Mouse (Mus musculus) CH12F3 (cell line): ENCODE data around the gene Cfc1.

Experiments used
- in situ Hi-C: fragments of 300-500 bp; cut with MboI; formaldehyde crosslinking; loops from 2 replicates; pipeline ENCODE4 v1.14.3; 2020; ENCODE audit warnings: low sequenced_read_pairs

The Cfc1 gene

GRCm38 (mm10) chr1:34536767-34537485, 1.5 kb downstream of the Cfc1 start:
- in situ Hi-C loops = no loop called here

- in situ Hi-C loops = no loop called here
Observed at GRCm38 (mm10) chr1:34547074-34547473, 11.6 kb downstream of the Cfc1 start.

- in situ Hi-C loops = no loop called here
Observed at GRCm38 (mm10) chr1:34553690-34554089, 18.2 kb downstream of the Cfc1 start.

GRCm38 (mm10) chr1:34554275-34554674, 18.8 kb downstream of the Cfc1 start:
- in situ Hi-C loops = no loop called here

- in situ Hi-C loops = no loop called here
Observed at GRCm38 (mm10) chr1:34560843-34561242, 25.4 kb downstream of the Cfc1 start, which contains the start of gene Prss40. TSS of gene Prss40 (minus strand) at chr1:34560943.

GRCm38 (mm10) chr1:34564383-34565045, 29.1 kb downstream of the Cfc1 start:
- in situ Hi-C loops = no loop called here

GRCm38 (mm10) chr1:34568120-34568519, 32.7 kb downstream of the Cfc1 start:
- in situ Hi-C loops = no loop called here

- in situ Hi-C loops = no loop called here
Observed at GRCm38 (mm10) chr1:34569876-34570275, 34.4 kb downstream of the Cfc1 start.

- in situ Hi-C loops = no loop called here
Observed at GRCm38 (mm10) chr1:34571431-34571830, 36.0 kb downstream of the Cfc1 start.

GRCm38 (mm10) chr1:34573221-34573620, 37.8 kb downstream of the Cfc1 start:
- in situ Hi-C loops = no loop called here

- in situ Hi-C loops = no loop called here
Observed at GRCm38 (mm10) chr1:34578851-34579781, 43.7 kb downstream of the Cfc1 start, which contains the start of gene Amer3. TSS of gene Amer3 (plus strand) at chr1:34579657.

- in situ Hi-C loops = no loop called here
Observed at GRCm38 (mm10) chr1:34579782-34580356, 44.4 kb downstream of the Cfc1 start.

GRCm38 (mm10) chr1:34582218-34582617, 46.8 kb downstream of the Cfc1 start:
- in situ Hi-C loops = no loop called here

- in situ Hi-C loops = no loop called here
Observed at GRCm38 (mm10) chr1:34583821-34584263, 48.4 kb downstream of the Cfc1 start.

GRCm38 (mm10) chr1:34584736-34585135, 49.3 kb downstream of the Cfc1 start:
- in situ Hi-C loops = no loop called here

GRCm38 (mm10) chr1:34587298-34588096, 52.0 kb downstream of the Cfc1 start:
- in situ Hi-C loops = no loop called here
